Mouse (Mus musculus) limb, embryonic 14.5 days (tissue): ENCODE measurements around the gene Cars2. TPM values are rescaled to one million over a fixed set of nuclear protein-coding genes. Genes with fewer than 3 reads are reported as not detected.

ENCODE experiments used
- ATAC-seq: fragments of 200-750 bp; cut with Nextera tagmentation; 2 replicates; pipeline ENCODE4 v1.8.0; 2017; ENCODE audit warnings: low read depth, moderate number of reproducible peaks, moderate TSS enrichment; ENCODE audit not compliant: low FRiP score
- DNase-seq: peaks from one replicate; pipeline ENCODE4 v3.0.0-alpha.2; 2015; ENCODE audit warnings: low spot score
- H3K27ac ChIP-seq: fragments of 300-500 bp; sonication (generic); replicated peaks from 2 replicates; pipeline ENCODE4 v1.5.1; 2014; ENCODE audit warnings: low read depth, mild to moderate bottlenecking, low read length, moderate library complexity, mixed read lengths
- H3K27me3 ChIP-seq: fragments of 300-500 bp; sonication (generic); 2 replicates; pipeline ENCODE4 v1.6.1; 2014; ENCODE audit warnings: low read length, mixed read lengths; ENCODE audit not compliant: control insufficient read depth, insufficient read depth
- H3K36me3 ChIP-seq: fragments of 300-500 bp; sonication (generic); 2 replicates; pipeline ENCODE4 v1.6.1; 2014; ENCODE audit warnings: mild to moderate bottlenecking, low read length, moderate library complexity, mixed read lengths; ENCODE audit not compliant: control insufficient read depth, insufficient read depth
- H3K4me1 ChIP-seq: fragments of 300-500 bp; sonication (generic); 2 replicates; pipeline ENCODE4 v1.6.1; 2014; ENCODE audit warnings: antibody characterized with exemption, low read length, mixed read lengths; ENCODE audit not compliant: control insufficient read depth, insufficient read depth
- H3K4me2 ChIP-seq: fragments of 300-500 bp; sonication (generic); replicated peaks from 2 replicates; pipeline ENCODE4 v1.6.1; 2014; ENCODE audit warnings: low read depth, mild to moderate bottlenecking, low read length, moderate library complexity; ENCODE audit not compliant: severe bottlenecking
- H3K4me3 ChIP-seq: fragments of 300-500 bp; sonication (generic); replicated peaks from 2 replicates; pipeline ENCODE4 v1.5.1; 2014; ENCODE audit warnings: low read length
- H3K9ac ChIP-seq: fragments of 300-500 bp; sonication (generic); 2 replicates; pipeline ENCODE4 v1.6.1; 2014; ENCODE audit warnings: mild to moderate bottlenecking, low read depth, low read length, moderate library complexity; ENCODE audit not compliant: severe bottlenecking
- H3K9me3 ChIP-seq: fragments of 300-500 bp; sonication (generic); 2 replicates; pipeline ENCODE4 v1.6.1; 2016; ENCODE audit warnings: low read length; ENCODE audit not compliant: control insufficient read depth
- POLR2A ChIP-seq: fragments of 200-500 bp; IDR thresholded peaks from 2 replicates; pipeline ENCODE4 v1.8.0; 2012; ENCODE audit warnings: inconsistent platforms, mild to moderate bottlenecking, moderate library complexity, borderline replicate concordance; ENCODE audit not compliant: insufficient read depth, insufficient read length; ENCODE audit errors: extremely low read depth
- WGBS: fragments of 180-500 bp; shearing (Covaris S2); extraction: QIAGEN DNeasy Blood & Tissue Kit; methylation state at CpG from one replicate; pipeline ENCODE4 v1.1.7; 2014; 5-methylcytosine and 5-hydroxymethylcytosine counted together
- polyA plus RNA-seq, 2 experiments: library from polyadenylated mRNA; depleted of rRNA in 1 of 2; stranded (reverse) in 1 of 2; unstranded in 1 of 2; fragments of >200 nt; fragmentation: Nextera tagmentation in 1 of 2; extraction: Ambion mirVana in 1 of 2; gene quantifications; 2 replicates each; pipeline versions ENCODE4 v1.2.1 to v1.2.3; 2012 to 2014

Cars2 gene
- polyA plus RNA-seq, 2 experiments, result 26.4 to 66.7 TPM

DNA sequence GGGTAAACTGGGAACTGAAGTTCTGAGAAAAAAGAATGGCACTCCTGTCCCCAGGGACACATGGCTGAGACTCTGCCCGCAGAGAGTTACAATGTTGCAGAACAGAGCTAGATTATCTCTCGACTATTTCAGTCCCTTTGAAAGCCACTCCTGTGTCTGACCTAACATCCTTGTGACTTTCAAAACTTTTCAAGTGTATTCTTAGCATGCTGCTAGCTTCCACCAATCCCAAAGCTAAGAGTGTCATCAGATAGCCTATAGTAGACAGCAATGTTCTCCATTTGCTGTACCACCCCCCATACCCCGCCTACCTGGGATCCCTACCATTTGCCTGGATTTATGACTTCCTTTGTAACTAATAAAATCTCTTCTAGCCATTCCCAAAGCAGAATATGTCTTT, 68.0 kb downstream of the Cars2 start:
- no peak for TF ChIP-seq POLR2A
- H3K36me3 ChIP-seq, result no peaks in the 10 kb centered on the region
- no peak overlapping the region for H3K4me2 ChIP-seq
- no peak for ATAC-seq
- no peak overlapping the region for H3K27ac ChIP-seq
- no peaks in the 10 kb centered on the region for H3K9me3 ChIP-seq
- H3K4me1 ChIP-seq, result peaks cover 9% of the 10 kb centered on the region
- 50% methylated on average over 3 of the region's 3 CpGs for WGBS
- H3K27me3 ChIP-seq, result peaks cover 24% of the 10 kb centered on the region
- H3K9ac ChIP-seq, result no peak overlapping the region
- H3K4me3 ChIP-seq, result no peak overlapping the region
- DNase-seq, result no peak

DNA sequence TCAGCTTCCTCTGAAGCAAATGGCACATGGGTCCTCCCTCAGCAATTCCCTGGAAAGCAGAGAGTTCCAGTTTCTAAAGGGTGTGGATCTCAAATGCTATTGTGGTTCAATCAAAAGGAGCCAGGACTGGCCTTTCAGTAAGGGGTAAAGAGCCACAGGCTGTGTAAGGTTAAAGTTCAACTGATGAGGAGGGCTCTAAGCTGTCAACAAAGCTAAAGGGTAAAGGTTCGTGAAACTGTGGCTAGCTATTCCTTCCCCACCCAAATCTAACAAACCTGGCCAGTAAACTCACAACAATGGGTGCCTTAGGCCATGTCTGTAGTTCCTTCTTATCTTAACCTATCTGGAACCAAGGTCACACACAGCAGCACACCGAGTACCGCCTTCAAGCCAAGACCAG, 68.7 kb downstream of the Cars2 start:
- TF ChIP-seq POLR2A, result no peak
- 74% methylated on average over 3 of the region's 3 CpGs for WGBS
- Histone ChIP-seq H3K27me3 (peaks cover 29% of the 10 kb centered on the region), H3K27ac (no peak overlapping the region), H3K36me3 (no peaks in the 10 kb centered on the region), H3K9me3 (no peaks in the 10 kb centered on the region), H3K4me1 (peaks cover 13% of the 10 kb centered on the region), H3K9ac (no peak overlapping the region), H3K4me2 (no peak overlapping the region), H3K4me3 (no peak overlapping the region)
- ATAC-seq (no peak), DNase-seq (no peak)

DNA sequence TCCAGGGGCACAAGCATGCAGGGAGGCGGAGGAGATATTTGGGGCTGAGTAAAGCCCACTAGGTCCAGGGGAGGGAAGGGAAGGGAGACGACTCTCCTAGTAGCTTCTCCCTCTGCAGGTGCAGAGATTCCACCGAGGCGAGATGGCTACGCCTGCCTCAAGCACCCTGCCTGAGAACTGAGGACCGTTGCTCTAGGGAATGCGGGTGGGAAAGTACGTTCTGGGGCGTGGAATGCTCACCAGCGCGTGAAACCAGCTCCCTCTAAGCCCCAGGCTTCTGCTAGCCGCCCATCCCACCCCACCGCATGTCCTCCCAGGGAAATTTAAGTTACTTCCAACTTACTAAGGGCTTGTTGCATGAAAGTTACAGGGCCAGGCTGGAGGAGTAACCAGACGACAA, 71.0 kb downstream of the Cars2 start:
- Histone ChIP-seq H3K9ac (no peak overlapping the region), H3K27me3 (peaks cover 41% of the 10 kb centered on the region), H3K9me3 (no peaks in the 10 kb centered on the region), H3K27ac (no peak overlapping the region), H3K4me1 (peaks cover 20% of the 10 kb centered on the region), H3K4me2 (no peak overlapping the region), H3K4me3 (no peak overlapping the region; the same call in 1 of the 2 replicates), H3K36me3 (no peaks in the 10 kb centered on the region)
- DNase-seq (no peak), ATAC-seq (no peak)
- no peak for TF ChIP-seq POLR2A
- WGBS, result 9% methylated on average over 14 of the region's 14 CpGs

- H3K9ac ChIP-seq, result no peak overlapping the region
- WGBS, result 1% methylated on average over 22 of the region's 23 CpGs
- TF ChIP-seq POLR2A, result no peak
These were observed 71.6 kb downstream of the Cars2 start for GRCm38 (mm10) chr8:11478807-11479527.

DNA sequence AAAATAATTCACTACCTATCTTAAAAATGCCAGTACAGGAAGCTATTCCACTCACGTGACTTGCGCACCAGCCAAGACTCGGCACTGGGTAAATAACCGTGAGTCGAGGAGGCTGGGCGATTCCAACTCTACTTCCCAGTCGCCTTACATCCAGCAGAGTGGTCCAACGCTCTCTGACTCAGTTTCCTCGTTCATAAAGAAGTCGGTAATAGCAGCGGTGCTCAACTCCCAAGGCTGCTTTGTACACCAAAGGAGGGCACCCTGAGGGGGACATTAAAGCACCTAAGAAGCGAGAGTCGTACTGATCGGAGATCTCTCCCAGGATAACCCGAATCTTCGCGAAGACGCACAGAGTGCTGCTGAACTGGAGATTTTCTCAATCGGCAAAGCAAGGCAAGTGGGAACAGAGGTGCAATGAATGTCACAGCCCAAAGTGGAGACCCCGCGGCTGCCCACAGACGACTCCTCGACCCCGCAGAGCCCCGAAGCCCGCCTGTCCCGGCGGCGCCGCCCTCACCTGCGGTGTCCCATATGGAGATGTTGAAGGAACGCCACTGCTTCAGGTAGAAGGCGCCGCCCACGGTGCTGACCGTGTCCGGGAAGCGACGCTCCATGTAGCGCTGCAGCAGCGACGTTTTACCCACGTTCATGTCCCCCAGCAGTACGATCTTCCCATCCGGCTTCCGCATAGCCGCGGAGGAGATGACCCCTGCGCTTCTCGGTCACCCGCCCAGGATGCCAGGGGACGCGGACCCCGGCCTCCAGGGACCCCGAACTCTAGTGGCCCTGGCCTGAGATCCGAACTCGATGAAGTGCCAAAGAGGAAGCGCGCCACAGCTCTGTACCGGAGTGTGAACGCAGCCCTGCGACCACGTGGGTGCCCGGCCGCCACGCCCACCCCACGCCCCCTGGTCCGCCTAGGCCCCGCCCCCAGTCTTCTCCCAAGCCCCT, 72.5 kb downstream of the Cars2 start, which contains the start of gene Rab20:
TSS of gene Rab20 (minus strand) at position 900 of the 951 bp plus-strand sequence.
- Histone ChIP-seq H3K36me3 (no peaks in the 10 kb centered on the region), H3K9me3 (no peaks in the 10 kb centered on the region), H3K4me1 (peaks cover 20% of the 10 kb centered on the region), H3K4me3 (peak within 1 kb of the TSS; percentile 53), H3K27ac (no peak within 1 kb of the TSS), H3K4me2 (peak within 1 kb of the TSS; percentile 100), H3K27me3 (peaks cover 41% of the 10 kb centered on the region), H3K9ac (peak within 1 kb of the TSS; percentile 45; the same call in 1 of the 2 replicates)
- WGBS, result under 1% methylated on average over 50 of the region's 69 CpGs
- ATAC-seq, result peak; percentile 81
- peak; percentile 70 for DNase-seq
- no peak for TF ChIP-seq POLR2A

More at GRCm38 (mm10) chr8:11478807-11479527, 71.6 kb downstream of the Cars2 start:
- peak overlapping the region; percentile 53 for H3K4me3 ChIP-seq
- no peaks in the 10 kb centered on the region for H3K36me3 ChIP-seq
- no peaks in the 10 kb centered on the region for H3K9me3 ChIP-seq
- DNase-seq, result no peak
- H3K27me3 ChIP-seq, result peaks cover 41% of the 10 kb centered on the region
- peak overlapping the region; percentile 100 for H3K4me2 ChIP-seq
- H3K4me1 ChIP-seq, result peaks cover 20% of the 10 kb centered on the region
- ATAC-seq, result no peak
- no peak overlapping the region for H3K27ac ChIP-seq
